Mouse (Mus musculus) embryonic facial prominence, embryonic 11.5 days (tissue): ENCODE measurements around the gene Cox20. TPM values are rescaled to one million over a fixed set of nuclear protein-coding genes. Genes with fewer than 3 reads are reported as not detected.

ENCODE experiments used
- ATAC-seq: fragments of 200-750 bp; cut with Nextera tagmentation; replicated peaks from 2 replicates; pipeline ENCODE4 v1.8.0; 2017; ENCODE audit warnings: low read depth; ENCODE audit not compliant: insufficient number of reproducible peaks, low FRiP score, low TSS enrichment
- DNase-seq: peaks from one replicate; pipeline ENCODE4 v3.0.0-alpha.2; 2015; ENCODE audit warnings: low spot score
- H3K27ac ChIP-seq: fragments of 300-500 bp; sonication (generic); replicated peaks from 2 replicates; pipeline ENCODE4 v1.5.1; 2014; ENCODE audit warnings: mild to moderate bottlenecking, low read depth, low read length, control low read depth
- H3K27me3 ChIP-seq: fragments of 300-500 bp; sonication (generic); 2 replicates; pipeline ENCODE4 v1.6.1; 2014; ENCODE audit warnings: mild to moderate bottlenecking, low read length, moderate library complexity, mixed read lengths; ENCODE audit not compliant: control insufficient read depth, insufficient read depth
- H3K36me3 ChIP-seq: fragments of 300-500 bp; sonication (generic); replicated peaks from 2 replicates; pipeline ENCODE4 v1.6.1; 2014; ENCODE audit warnings: low read depth, mild to moderate bottlenecking, low read length, moderate library complexity, mixed read lengths; ENCODE audit not compliant: control insufficient read depth, insufficient read depth
- H3K4me1 ChIP-seq: fragments of 300-500 bp; sonication (generic); 2 replicates; pipeline ENCODE4 v1.6.1; 2014; ENCODE audit warnings: low read length, mixed read lengths; ENCODE audit not compliant: control insufficient read depth, insufficient read depth
- H3K4me2 ChIP-seq: fragments of 300-500 bp; sonication (generic); 2 replicates; pipeline ENCODE4 v1.6.1; 2014; ENCODE audit warnings: low read depth, mild to moderate bottlenecking, control low read depth, low read length, moderate library complexity
- H3K4me3 ChIP-seq: fragments of 300-500 bp; sonication (generic); 2 replicates; pipeline ENCODE4 v1.5.1; 2014; ENCODE audit warnings: low read depth, low read length, control low read depth
- H3K9ac ChIP-seq: fragments of 300-500 bp; sonication (generic); replicated peaks from 2 replicates; pipeline ENCODE4 v1.6.1; 2014; ENCODE audit warnings: mild to moderate bottlenecking, control low read depth, low read length
- H3K9me3 ChIP-seq: fragments of 300-500 bp; sonication (generic); replicated peaks from 2 replicates; pipeline ENCODE4 v1.6.1; 2016; ENCODE audit warnings: mild to moderate bottlenecking, low read length, inconsistent platforms, mixed read lengths; ENCODE audit not compliant: control insufficient read depth
- WGBS: fragments of 180-500 bp; shearing (Covaris S2); extraction: QIAGEN DNeasy Blood & Tissue Kit; methylation state at CpG from one replicate; pipeline ENCODE4 v1.1.7; 2014; 5-methylcytosine and 5-hydroxymethylcytosine counted together
- polyA plus RNA-seq: library from polyadenylated mRNA; unstranded; fragments of >200 nt; fragmentation: Nextera tagmentation; extraction: Ambion mirVana; gene quantifications from 2 replicates; pipeline ENCODE4 v1.2.1, GENCODE M21; 2014

Cox20 gene
- polyA plus RNA-seq, 1 experiment from 2014 or later = 120 TPM

- no peaks in the 10 kb centered on the region for H3K4me1 ChIP-seq
- peak overlapping the region; percentile 100 for H3K9ac ChIP-seq
- no peak for DNase-seq
- peak overlapping the region; percentile 99 for H3K27ac ChIP-seq
- H3K36me3 ChIP-seq = peaks cover 3% of the 10 kb centered on the region
- WGBS = under 1% methylated on average over 74 of the region's 89 CpGs
- H3K4me2 ChIP-seq = 0 out of 2 replicates have a peak overlapping the region, but pooled peaks have one; percentile 3
- no peaks in the 10 kb centered on the region for H3K27me3 ChIP-seq
- H3K9me3 ChIP-seq = no peaks in the 10 kb centered on the region
- peak overlapping the region; percentile 100 for H3K4me3 ChIP-seq
- ATAC-seq = peak; percentile 69
Observed at GRCm38 (mm10) chr1:178336777-178337481, 18.0 kb downstream of the Cox20 start.

- Histone ChIP-seq H3K4me2 (peak within 1 kb of the TSS; percentile 47), H3K27me3 (no peaks in the 10 kb centered on the region), H3K9me3 (no peaks in the 10 kb centered on the region), H3K27ac (peak within 1 kb of the TSS; percentile 99), H3K4me1 (no peaks in the 10 kb centered on the region), H3K4me3 (peak within 1 kb of the TSS; percentile 100), H3K9ac (peak within 1 kb of the TSS; percentile 100), H3K36me3 (peaks cover 3% of the 10 kb centered on the region)
- DNase-seq = peak; percentile 97
- under 1% methylated on average over 58 of the region's 73 CpGs for WGBS
- ATAC-seq = peak; percentile 85
Observed at GRCm38 (mm10) chr1:178337551-178338317, 18.8 kb downstream of the Cox20 start, which contains the start of gene Hnrnpu. Gene Hnrnpu (minus strand): TSS chr1:178337797.

- peak; percentile 52 for DNase-seq
- Histone ChIP-seq H3K4me3 (peak overlapping the region; percentile 100), H3K36me3 (no peaks in the 10 kb centered on the region; the same call in none of the 2 replicates), H3K27ac (peak overlapping the region; percentile 99), H3K9ac (peak overlapping the region; percentile 100), H3K4me2 (peak overlapping the region; percentile 47), H3K27me3 (no peaks in the 10 kb centered on the region), H3K9me3 (no peaks in the 10 kb centered on the region), H3K4me1 (no peaks in the 10 kb centered on the region)
- WGBS = 5% methylated on average over 6 of the region's 6 CpGs
- ATAC-seq = no peak
Observed at GRCm38 (mm10) chr1:178338318-178338641, 19.4 kb downstream of the Cox20 start.

GRCm38 (mm10) chr1:178340213-178340612 is 21.3 kb downstream of the Cox20 start:
- Histone ChIP-seq H3K9me3 (no peaks in the 10 kb centered on the region), H3K27ac (no peak overlapping the region), H3K4me1 (no peaks in the 10 kb centered on the region), H3K4me3 (no peak overlapping the region), H3K36me3 (no peaks in the 10 kb centered on the region; the same call in 1 of the 2 replicates), H3K27me3 (no peaks in the 10 kb centered on the region), H3K4me2 (no peak overlapping the region), H3K9ac (no peak overlapping the region)
- DNase-seq = no peak
- 94% methylated on average over 2 of the region's 2 CpGs for WGBS
- ATAC-seq = no peak

- H3K4me1 ChIP-seq = no peaks in the 10 kb centered on the region
- H3K27me3 ChIP-seq = no peaks in the 10 kb centered on the region
- H3K36me3 ChIP-seq = no peaks in the 10 kb centered on the region
- no peak overlapping the region for H3K27ac ChIP-seq
- no peak for DNase-seq
- H3K9me3 ChIP-seq = no peaks in the 10 kb centered on the region
- no peak overlapping the region for H3K9ac ChIP-seq
- H3K4me2 ChIP-seq = no peak overlapping the region
- H3K4me3 ChIP-seq = no peak overlapping the region
- ATAC-seq = no peak
- WGBS = 86% methylated on average over 3 of the region's 3 CpGs
Observed at GRCm38 (mm10) chr1:178341435-178341834, 22.5 kb downstream of the Cox20 start.

- Histone ChIP-seq H3K36me3 (no peaks in the 10 kb centered on the region), H3K4me3 (no peak overlapping the region), H3K4me2 (no peak overlapping the region), H3K9ac (no peak overlapping the region), H3K27ac (no peak overlapping the region), H3K27me3 (no peaks in the 10 kb centered on the region), H3K4me1 (no peaks in the 10 kb centered on the region), H3K9me3 (no peaks in the 10 kb centered on the region)
- WGBS = 92% methylated on average over 1 of the region's 1 CpGs
- DNase-seq = no peak
- no peak for ATAC-seq
Observed at GRCm38 (mm10) chr1:178342063-178342462, 23.1 kb downstream of the Cox20 start.

GRCm38 (mm10) chr1:178342612-178343011 is 23.7 kb downstream of the Cox20 start:
- 78% methylated on average over 4 of the region's 5 CpGs for WGBS
- ATAC-seq (no peak), DNase-seq (no peak)
- H3K27ac ChIP-seq = no peak overlapping the region
- H3K27me3 ChIP-seq = no peaks in the 10 kb centered on the region
- H3K4me3 ChIP-seq = no peak overlapping the region
- no peaks in the 10 kb centered on the region for H3K4me1 ChIP-seq
- H3K4me2 ChIP-seq = no peak overlapping the region
- H3K36me3 ChIP-seq = no peaks in the 10 kb centered on the region
- H3K9ac ChIP-seq = no peak overlapping the region
- H3K9me3 ChIP-seq = no peaks in the 10 kb centered on the region
